Mouse (Mus musculus) stomach, postnatal 0 days (tissue): ENCODE results near the gene Lyzl4.

Source experiments
- CTCF ChIP-seq: IDR thresholded peaks from 2 replicates; pipeline ENCODE4 v1.5.1; 2016; ENCODE audit warnings: antibody characterized with exemption, low read depth, mild to moderate bottlenecking, moderate library complexity
- EP300 ChIP-seq: optimal IDR thresholded peaks from 2 replicates; pipeline ENCODE3; 2016; ENCODE audit warnings: antibody characterized with exemption

GRCm38 (mm10) chr9:121656322-121656721 lies 14.4 kb upstream of the Lyzl4 start:
- TF ChIP-seq CTCF (no peak), EP300 (no peak)
